Mouse (Mus musculus) neural tube, embryonic 15.5 days (tissue): ENCODE data around the gene Bpifa2. TPM values are rescaled to one million over a fixed set of nuclear protein-coding genes. Genes with fewer than 3 reads are reported as not detected.

Experiments used
- ATAC-seq: fragments of 200-750 bp; cut with Nextera tagmentation; 2 replicates; pipeline ENCODE4 v1.8.0; 2017; ENCODE audit warnings: mild to moderate bottlenecking, moderate TSS enrichment, moderate library complexity; ENCODE audit not compliant: low FRiP score
- H3K27ac ChIP-seq: fragments of 300-500 bp; sonication (generic); replicated peaks from 2 replicates; pipeline ENCODE4 v1.5.1; 2015; ENCODE audit warnings: mild to moderate bottlenecking, inconsistent platforms
- H3K27me3 ChIP-seq: fragments of 300-500 bp; sonication (generic); replicated peaks from 2 replicates; pipeline ENCODE4 v1.6.1; 2015; ENCODE audit warnings: inconsistent platforms
- H3K36me3 ChIP-seq: fragments of 300-500 bp; sonication (generic); 2 replicates; pipeline ENCODE4 v1.6.1; 2015; ENCODE audit warnings: inconsistent platforms
- H3K4me1 ChIP-seq: fragments of 300-500 bp; sonication (generic); 2 replicates; pipeline ENCODE4 v1.6.1; 2015; ENCODE audit warnings: inconsistent platforms
- H3K4me2 ChIP-seq: fragments of 300-500 bp; sonication (generic); 2 replicates; pipeline ENCODE4 v1.6.1; 2015; ENCODE audit warnings: inconsistent platforms, mild to moderate bottlenecking, moderate library complexity
- H3K4me3 ChIP-seq: fragments of 300-500 bp; sonication (generic); replicated peaks from 2 replicates; pipeline ENCODE4 v1.5.1; 2015; ENCODE audit warnings: mild to moderate bottlenecking, inconsistent platforms
- H3K9ac ChIP-seq: fragments of 300-500 bp; sonication (generic); replicated peaks from 2 replicates; pipeline ENCODE4 v1.6.1; 2015; ENCODE audit warnings: mild to moderate bottlenecking, inconsistent platforms
- H3K9me3 ChIP-seq: fragments of 300-500 bp; sonication (generic); replicated peaks from 2 replicates; pipeline ENCODE4 v1.6.1; 2016; ENCODE audit warnings: inconsistent platforms
- WGBS: fragments of 180-500 bp; shearing (Covaris S2); methylation state at CpG from one replicate; pipeline ENCODE4 v1.1.7; 2015; ENCODE audit warnings: mixed read lengths; 5-methylcytosine and 5-hydroxymethylcytosine counted together
- polyA plus RNA-seq: library from polyadenylated mRNA; unstranded; fragments of >200 nt; fragmentation: Nextera tagmentation; extraction: Ambion mirVana; gene quantifications from 2 replicates; pipeline ENCODE4 v1.2.1, GENCODE M21; 2015

Bpifa2 gene
- polyA plus RNA-seq: not detected in 2 replicates

- no peak for ATAC-seq
- Histone ChIP-seq H3K4me2 (no peak within 1 kb of the TSS), H3K4me1 (no peaks in the 10 kb centered on the region), H3K36me3 (no peaks in the 10 kb centered on the region), H3K9ac (no peak within 1 kb of the TSS), H3K27me3 (no peaks in the 10 kb centered on the region), H3K27ac (no peak within 1 kb of the TSS), H3K9me3 (no peaks in the 10 kb centered on the region), H3K4me3 (no peak within 1 kb of the TSS)
- WGBS: 89% methylated on average over 3 of the region's 3 CpGs
Observed at GRCm38 (mm10) chr2:154007965-154008364, at the start of gene Bpifa2. TSS of gene Bpifa2 (plus strand) at chr2:154008265.

GRCm38 (mm10) chr2:153962821-153963331 is 45.2 kb upstream of the Bpifa2 start:
- Histone ChIP-seq H3K27ac (no peak overlapping the region), H3K27me3 (no peaks in the 10 kb centered on the region), H3K9me3 (no peaks in the 10 kb centered on the region), H3K9ac (no peak overlapping the region), H3K36me3 (no peaks in the 10 kb centered on the region), H3K4me3 (no peak overlapping the region), H3K4me2 (no peak overlapping the region), H3K4me1 (no peaks in the 10 kb centered on the region)
- WGBS: 79% methylated on average over 4 of the region's 4 CpGs
- ATAC-seq: no peak

DNA sequence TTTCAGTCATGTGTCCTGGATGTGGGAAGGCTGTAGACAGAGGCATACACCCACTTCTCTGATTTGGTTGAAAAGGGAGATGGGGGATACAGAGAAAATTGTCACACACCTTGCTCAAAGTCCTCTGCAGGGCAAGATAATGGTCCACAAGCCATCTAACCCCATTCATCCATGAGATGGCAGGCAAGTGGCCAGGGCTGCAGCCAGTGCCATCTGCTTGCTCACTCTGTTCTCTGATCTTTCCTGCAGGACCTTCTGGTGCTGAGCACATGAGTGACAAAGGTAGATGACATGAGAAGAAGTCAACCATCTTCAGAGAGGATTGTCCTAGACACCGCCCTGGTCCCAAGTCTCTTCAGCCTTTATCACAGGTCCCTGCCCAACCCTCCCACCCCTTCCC is 44.7 kb upstream of the Bpifa2 start:
- no peak for ATAC-seq

DNA sequence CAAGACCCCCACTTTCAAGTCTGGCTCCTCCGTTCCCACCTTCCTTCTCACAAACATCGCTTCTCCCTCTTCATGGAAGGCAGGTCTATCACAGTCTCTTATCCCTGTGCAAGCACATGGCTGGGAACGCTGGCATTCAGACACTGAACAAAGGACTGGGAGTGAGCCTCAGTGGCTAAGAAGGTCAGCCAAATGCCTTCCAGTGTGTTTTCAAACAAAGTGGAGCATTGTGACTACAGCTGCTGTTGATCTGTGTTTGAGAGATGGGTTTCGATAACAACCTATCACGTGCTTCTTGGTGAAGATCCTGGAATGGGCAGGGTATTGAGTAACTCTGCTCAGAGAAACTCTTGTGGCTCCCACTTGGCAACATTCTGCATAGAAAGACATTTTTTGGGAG is 37.8 kb upstream of the Bpifa2 start:
- H3K4me2 ChIP-seq: no peak overlapping the region
- no peaks in the 10 kb centered on the region for H3K27me3 ChIP-seq
- no peaks in the 10 kb centered on the region for H3K4me1 ChIP-seq
- no peaks in the 10 kb centered on the region for H3K36me3 ChIP-seq
- H3K9ac ChIP-seq: no peak overlapping the region
- no peak overlapping the region for H3K4me3 ChIP-seq
- WGBS: 72% methylated on average over 5 of the region's 5 CpGs
- H3K9me3 ChIP-seq: no peaks in the 10 kb centered on the region
- H3K27ac ChIP-seq: no peak overlapping the region
- ATAC-seq: no peak

More for the DNA sequence above, 44.7 kb upstream of the Bpifa2 start:
- 91% methylated on average over 1 of the region's 1 CpGs for WGBS
- no peak overlapping the region for H3K4me3 ChIP-seq
- no peaks in the 10 kb centered on the region for H3K9me3 ChIP-seq
- no peak overlapping the region for H3K4me2 ChIP-seq
- H3K4me1 ChIP-seq: no peaks in the 10 kb centered on the region
- H3K27ac ChIP-seq: no peak overlapping the region
- H3K9ac ChIP-seq: no peak overlapping the region
- H3K36me3 ChIP-seq: no peaks in the 10 kb centered on the region
- H3K27me3 ChIP-seq: no peaks in the 10 kb centered on the region

DNA sequence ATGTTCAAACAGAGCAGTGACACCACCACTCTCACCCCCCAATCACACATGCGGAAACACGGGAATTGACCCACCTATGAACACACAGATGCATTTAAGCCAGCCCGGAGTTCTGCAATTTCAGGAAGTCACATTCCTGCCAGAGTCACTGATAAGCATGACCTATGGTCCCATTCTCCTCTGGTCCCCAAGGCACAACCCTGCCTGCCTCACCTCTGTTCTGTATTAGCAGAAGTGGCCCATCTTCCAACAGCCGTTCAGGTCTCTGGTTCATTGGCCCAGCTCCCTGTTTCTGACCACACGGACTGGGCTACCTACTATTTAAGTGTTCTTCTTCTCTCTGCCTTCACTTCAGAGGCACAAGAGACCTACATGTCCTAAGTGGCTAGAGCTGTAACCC is 33.5 kb upstream of the Bpifa2 start, which contains the start of gene Bpifa6:
Gene Bpifa6 (plus strand): TSS at position 364 of the 400 bp plus-strand sequence.
- no peak within 1 kb of the TSS for H3K4me3 ChIP-seq
- 90% methylated on average over 5 of the region's 5 CpGs for WGBS
- H3K4me1 ChIP-seq: no peaks in the 10 kb centered on the region
- H3K9ac ChIP-seq: no peak within 1 kb of the TSS
- no peaks in the 10 kb centered on the region for H3K27me3 ChIP-seq
- no peak within 1 kb of the TSS for H3K27ac ChIP-seq
- H3K4me2 ChIP-seq: no peak within 1 kb of the TSS
- no peaks in the 10 kb centered on the region for H3K9me3 ChIP-seq
- no peak for ATAC-seq
- H3K36me3 ChIP-seq: no peaks in the 10 kb centered on the region

DNA sequence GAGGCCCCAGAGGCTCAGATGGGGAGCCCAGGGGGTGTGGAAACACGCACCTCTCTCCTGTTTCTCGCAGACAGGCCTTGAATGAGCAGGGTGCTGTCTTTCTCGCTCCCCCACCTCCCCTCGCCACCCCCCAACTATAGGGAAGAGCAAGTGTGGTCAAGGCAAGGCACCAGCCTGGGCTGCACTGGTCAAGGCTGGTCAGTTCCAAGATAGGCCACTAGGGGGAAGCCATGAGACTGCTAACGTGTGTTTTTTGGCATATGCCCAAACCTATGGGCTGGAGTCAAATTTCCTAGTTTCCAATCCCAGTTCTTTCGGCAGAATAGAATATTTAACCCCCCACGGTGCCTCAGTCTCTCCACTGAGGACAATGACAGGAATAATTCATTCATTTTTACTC is 12.3 kb upstream of the Bpifa2 start:
- Histone ChIP-seq H3K27me3 (no peaks in the 10 kb centered on the region), H3K4me2 (no peak overlapping the region), H3K27ac (no peak overlapping the region), H3K4me3 (no peak overlapping the region), H3K9me3 (no peaks in the 10 kb centered on the region), H3K9ac (no peak overlapping the region), H3K36me3 (no peaks in the 10 kb centered on the region), H3K4me1 (no peaks in the 10 kb centered on the region)
- no peak for ATAC-seq
- 4% methylated on average over 7 of the region's 7 CpGs for WGBS

DNA sequence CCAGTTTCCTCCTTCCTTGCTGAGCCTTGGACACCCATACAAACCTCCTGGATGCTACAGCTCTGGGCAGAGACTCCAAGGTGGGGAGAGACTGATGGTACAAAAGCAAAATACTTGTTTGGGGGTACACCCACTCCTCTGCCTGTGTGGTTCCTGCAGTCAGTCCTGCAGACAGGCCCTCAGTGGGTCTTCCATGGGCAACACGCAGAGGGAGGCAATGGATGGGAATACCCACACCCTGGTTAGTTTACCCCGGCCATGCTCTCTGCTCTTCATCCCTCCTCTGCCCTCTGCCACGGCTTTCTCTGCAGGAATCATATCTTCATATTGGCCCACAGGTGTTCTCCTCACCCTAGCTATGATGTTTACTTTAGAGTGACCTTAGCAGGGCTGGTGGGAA is 7.6 kb upstream of the Bpifa2 start:
- Histone ChIP-seq H3K27ac (no peak overlapping the region), H3K36me3 (no peaks in the 10 kb centered on the region), H3K9ac (no peak overlapping the region), H3K27me3 (no peaks in the 10 kb centered on the region), H3K4me1 (no peaks in the 10 kb centered on the region), H3K9me3 (no peaks in the 10 kb centered on the region), H3K4me3 (no peak overlapping the region), H3K4me2 (no peak overlapping the region)
- 80% methylated on average over 3 of the region's 3 CpGs for WGBS
- ATAC-seq: no peak

GRCm38 (mm10) chr2:154001056-154001455 is 7.0 kb upstream of the Bpifa2 start:
- no peaks in the 10 kb centered on the region for H3K9me3 ChIP-seq
- no peak overlapping the region for H3K9ac ChIP-seq
- no peak overlapping the region for H3K4me2 ChIP-seq
- H3K4me3 ChIP-seq: no peak overlapping the region
- no peaks in the 10 kb centered on the region for H3K36me3 ChIP-seq
- ATAC-seq: no peak
- no peaks in the 10 kb centered on the region for H3K4me1 ChIP-seq
- H3K27me3 ChIP-seq: no peaks in the 10 kb centered on the region
- H3K27ac ChIP-seq: no peak overlapping the region

DNA sequence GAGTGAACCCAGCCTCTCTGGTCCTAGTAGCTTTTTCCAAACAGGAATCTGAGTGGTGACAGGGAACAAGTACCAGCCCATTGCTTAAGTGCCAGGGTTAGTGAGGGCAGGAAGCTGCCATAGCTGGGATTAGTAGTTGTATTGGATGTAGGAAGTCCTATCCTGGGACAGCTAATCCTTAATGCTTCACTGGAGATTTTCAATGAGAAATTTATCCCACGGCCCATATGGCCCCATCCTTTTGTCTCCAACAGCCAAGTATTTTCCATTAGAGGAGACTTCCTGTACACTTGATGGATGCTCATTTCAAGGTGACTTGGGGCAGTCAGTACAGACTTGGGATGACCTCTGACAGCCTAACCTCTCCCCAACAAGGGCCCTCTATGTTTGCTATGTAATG is 3.6 kb upstream of the Bpifa2 start:
- no peak for ATAC-seq
- H3K4me2 ChIP-seq: no peak overlapping the region
- no peak overlapping the region for H3K4me3 ChIP-seq
- no peaks in the 10 kb centered on the region for H3K9me3 ChIP-seq
- H3K36me3 ChIP-seq: no peaks in the 10 kb centered on the region
- 22% methylated on average over 1 of the region's 1 CpGs for WGBS
- no peaks in the 10 kb centered on the region for H3K4me1 ChIP-seq
- H3K9ac ChIP-seq: no peak overlapping the region
- H3K27ac ChIP-seq: no peak overlapping the region
- no peaks in the 10 kb centered on the region for H3K27me3 ChIP-seq

GRCm38 (mm10) chr2:154005094-154005493 is 3.0 kb upstream of the Bpifa2 start:
- Histone ChIP-seq H3K4me1 (no peaks in the 10 kb centered on the region), H3K27ac (no peak overlapping the region), H3K27me3 (no peaks in the 10 kb centered on the region), H3K36me3 (no peaks in the 10 kb centered on the region), H3K9ac (no peak overlapping the region), H3K4me3 (no peak overlapping the region), H3K9me3 (no peaks in the 10 kb centered on the region), H3K4me2 (no peak overlapping the region)
- ATAC-seq: no peak
- 93% methylated on average over 1 of the region's 1 CpGs for WGBS

GRCm38 (mm10) chr2:154005734-154006133 is 2.3 kb upstream of the Bpifa2 start:
- H3K27ac ChIP-seq: no peak overlapping the region
- no peak overlapping the region for H3K4me2 ChIP-seq
- no peak overlapping the region for H3K4me3 ChIP-seq
- 94% methylated on average over 4 of the region's 4 CpGs for WGBS
- no peaks in the 10 kb centered on the region for H3K36me3 ChIP-seq
- no peaks in the 10 kb centered on the region for H3K9me3 ChIP-seq
- no peaks in the 10 kb centered on the region for H3K27me3 ChIP-seq
- no peak overlapping the region for H3K9ac ChIP-seq
- no peak for ATAC-seq
- H3K4me1 ChIP-seq: no peaks in the 10 kb centered on the region

DNA sequence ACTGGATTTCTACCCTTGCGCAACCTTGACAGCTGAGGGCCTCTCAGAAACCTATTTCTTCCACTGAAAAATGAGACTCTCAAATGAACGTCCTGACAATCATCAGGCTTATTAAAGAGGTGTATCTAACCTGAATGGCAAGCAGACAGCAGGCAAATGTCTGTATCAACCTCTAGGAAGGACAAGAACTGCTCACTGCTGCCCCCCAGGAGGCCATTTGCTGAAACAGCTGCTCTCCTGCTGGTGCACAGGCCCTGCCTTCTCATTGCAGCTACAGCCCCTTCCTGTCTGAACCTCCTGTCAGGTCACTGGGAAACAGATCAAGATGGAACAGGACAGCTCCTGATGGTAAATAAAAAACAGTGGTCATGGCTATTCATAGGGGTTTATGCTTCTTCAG is 1.7 kb upstream of the Bpifa2 start:
- Histone ChIP-seq H3K36me3 (no peaks in the 10 kb centered on the region), H3K4me1 (no peaks in the 10 kb centered on the region), H3K9ac (no peak overlapping the region), H3K27me3 (no peaks in the 10 kb centered on the region), H3K9me3 (no peaks in the 10 kb centered on the region), H3K4me2 (no peak overlapping the region), H3K4me3 (no peak overlapping the region), H3K27ac (no peak overlapping the region)
- 84% methylated on average over 2 of the region's 2 CpGs for WGBS
- no peak for ATAC-seq

DNA sequence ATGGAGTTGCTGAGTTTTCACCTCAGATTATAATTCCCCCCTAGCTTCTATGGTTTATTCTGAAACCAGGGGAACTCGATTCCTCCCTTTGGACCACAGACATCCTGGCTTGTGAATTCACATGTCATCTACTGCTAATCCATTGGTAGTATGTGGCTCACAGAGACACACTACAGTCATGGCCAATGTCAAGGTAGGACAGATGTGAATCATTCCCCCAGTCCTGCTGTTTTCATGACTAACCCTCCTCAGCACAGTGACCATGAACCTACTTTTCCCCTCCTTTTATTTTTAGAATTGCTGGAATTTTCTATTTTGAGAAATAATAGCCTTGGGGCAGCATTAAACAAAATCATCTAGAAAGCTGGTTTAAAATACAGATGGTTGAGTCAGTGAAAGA is 684 bp upstream of the Bpifa2 start:
- no peak for ATAC-seq

More for the DNA sequence above, 684 bp upstream of the Bpifa2 start:
- no peak overlapping the region for H3K4me2 ChIP-seq
- H3K9me3 ChIP-seq: no peaks in the 10 kb centered on the region
- H3K4me3 ChIP-seq: no peak overlapping the region
- H3K4me1 ChIP-seq: no peaks in the 10 kb centered on the region
- no peaks in the 10 kb centered on the region for H3K36me3 ChIP-seq
- no peaks in the 10 kb centered on the region for H3K27me3 ChIP-seq
- 83% methylated on average over 1 of the region's 1 CpGs for WGBS
- no peak overlapping the region for H3K27ac ChIP-seq
- no peak overlapping the region for H3K9ac ChIP-seq
